Mouse (Mus musculus) adrenal gland, postnatal 4 days (tissue): Measurements from ENCODE around the gene Nup205. TPM values are rescaled to one million over a fixed set of nuclear protein-coding genes. Genes with fewer than 3 reads are reported as not detected.
"Not testable (repeated sequence)": the region's sequence is repeated elsewhere in the genome, so short reads cannot be mapped to it uniquely, and the experiment has no call there.

Source experiments
- DNase-seq, 2 experiments: peaks; one replicate each; pipeline ENCODE4 v3.0.0; 2021 to 2022; ENCODE audit warnings: low spot score in 2 of 2, mixed read lengths in 2 of 2
- long read RNA-seq, 2 experiments: library from polyadenylated mRNA; stranded (forward); transcript quantifications; one replicate each; pipeline ENCODE4 v2.0.0; 2021
- total RNA-seq, 2 experiments: library from RNA; stranded (reverse); gene quantifications; 2 replicates each; pipeline ENCODE4 v1.2.3; 2021

Nup205 gene
- 10 to 100 TPM; 44.1 to 55.1 TPM for total RNA-seq
- long read RNA-seq, experiment 1, full-length matches to known transcripts = 2 of 4 reads
- long read RNA-seq, experiment 1, partial matches to known transcripts = 0 of 4 reads
- long read RNA-seq, experiment 1, other reads (novel, unspliced or antisense) = 2 of 4 reads
- long read RNA-seq, experiment 2, full-length matches to known transcripts = 4 of 16 reads
- long read RNA-seq, experiment 2, partial matches to known transcripts = 9 of 16 reads
- long read RNA-seq, experiment 2, other reads (novel, unspliced or antisense) = 3 of 16 reads

DNA sequence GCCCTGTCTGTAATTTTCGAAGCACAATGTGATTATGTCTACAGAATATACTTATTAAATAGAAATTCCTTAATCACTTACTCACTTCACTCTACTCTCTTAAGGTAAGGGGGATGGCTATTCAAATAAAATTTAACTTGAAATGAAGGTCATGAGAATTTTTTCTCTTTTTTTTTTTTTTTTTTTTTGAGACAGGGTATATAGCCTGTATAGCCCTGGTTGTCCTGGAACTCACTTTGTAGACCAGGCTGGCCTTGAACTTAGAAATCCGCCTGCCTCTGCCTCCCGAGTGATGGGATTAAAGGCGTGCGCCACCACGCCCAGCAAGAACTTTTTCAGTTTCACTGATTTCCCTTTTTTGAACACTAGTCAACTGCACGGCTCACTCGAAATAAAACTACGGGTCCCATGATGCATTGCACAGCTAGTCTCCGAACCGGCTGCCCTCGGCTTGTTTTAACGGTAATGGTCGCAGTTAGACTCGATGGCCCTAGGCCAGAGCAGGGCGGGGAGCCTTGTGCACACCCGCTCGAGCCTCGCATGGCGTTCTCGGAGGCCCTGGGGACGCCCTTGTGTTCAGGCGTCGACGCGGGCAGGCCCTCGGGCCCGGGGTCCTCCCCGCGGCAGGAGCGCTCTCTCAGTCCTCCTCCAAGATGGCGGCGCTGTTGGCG is at the start of gene Nup205:
Gene Nup205, plus strand, starts transcription at position 443 of the 671 bp plus-strand sequence.
- DNase-seq = peak; percentile 59 to 73

DNA sequence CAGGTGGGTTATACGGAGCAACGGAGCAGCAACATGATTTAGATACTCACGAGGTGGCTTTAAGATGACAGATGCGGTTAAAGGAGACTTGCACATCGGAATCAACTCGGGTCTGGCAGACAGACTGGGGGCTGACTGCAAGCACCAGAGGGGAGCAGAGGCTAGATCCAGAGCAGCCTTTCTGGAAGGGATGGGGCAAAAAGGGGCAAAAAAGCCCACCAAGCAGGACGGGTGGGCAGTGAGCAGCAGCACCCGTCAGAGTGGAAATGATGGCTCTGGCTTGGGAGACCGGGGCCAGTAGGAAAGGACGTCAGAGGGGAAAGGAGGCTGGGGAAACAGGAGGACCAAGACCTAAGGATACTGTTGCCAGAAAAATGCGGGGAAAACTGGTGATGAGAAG is 44.4 kb upstream of the Nup205 start:
- DNase-seq = peak in 1 of 2 experiments; percentile 5

DNA sequence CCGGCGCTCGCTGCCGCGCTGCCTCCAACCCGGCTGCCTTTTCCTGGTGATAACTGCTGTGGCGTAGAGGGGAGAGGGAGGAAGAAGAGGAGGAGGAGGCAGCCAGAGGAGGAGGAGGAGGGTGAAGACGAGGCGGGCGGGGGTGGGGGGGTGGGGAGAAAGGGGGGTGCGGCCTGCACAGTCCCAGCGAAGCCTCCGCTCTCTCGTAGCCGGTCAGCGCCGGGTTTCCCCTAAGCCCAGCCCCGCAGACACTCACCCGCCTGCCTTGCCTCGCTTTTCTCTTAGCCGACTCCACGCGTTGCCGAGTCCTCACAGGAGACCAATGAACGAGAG is 44.0 kb upstream of the Nup205 start:
- DNase-seq = no peak

DNA sequence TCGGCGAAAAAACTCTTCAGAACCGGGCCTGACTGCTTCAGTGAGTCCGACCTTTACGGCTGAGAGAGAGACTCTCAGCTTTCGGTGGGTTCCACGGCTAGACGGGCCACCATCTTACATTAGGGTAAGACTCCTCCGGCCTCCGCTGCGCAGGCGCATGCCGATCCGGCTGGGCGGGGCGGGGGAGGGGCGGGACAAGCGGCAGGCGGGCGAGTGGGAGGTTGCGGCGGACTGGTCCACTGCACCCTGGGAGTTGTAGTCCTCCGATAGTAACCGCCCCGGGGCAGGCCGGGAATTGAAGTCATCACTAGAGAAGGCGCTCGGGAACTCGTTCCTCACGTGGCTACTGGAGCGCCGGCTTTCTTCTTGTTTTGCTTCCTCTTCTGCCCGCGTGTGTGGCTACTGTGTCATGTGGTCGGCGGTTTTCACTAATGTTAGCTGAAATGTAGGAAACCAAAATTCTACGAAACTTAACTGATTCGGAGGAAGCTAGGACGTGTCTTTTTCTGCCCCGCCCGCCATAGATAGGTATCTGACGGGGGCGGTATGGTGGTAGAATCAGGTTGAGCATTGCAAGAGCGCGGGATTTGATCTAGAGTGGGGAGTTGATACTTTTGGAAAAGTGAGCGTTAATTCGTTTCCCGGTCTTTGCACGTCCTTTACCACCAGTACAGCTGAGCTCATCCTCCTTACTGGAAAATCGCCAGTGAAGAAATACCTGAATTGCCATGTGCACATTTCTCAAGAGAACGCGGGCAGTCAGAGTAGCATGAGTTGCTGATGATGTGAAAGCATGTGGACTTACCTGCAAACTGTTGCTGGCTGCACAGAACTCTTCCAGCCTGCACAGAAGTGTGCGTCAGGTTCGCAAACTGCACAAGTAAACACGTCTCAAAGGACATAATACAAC is 43.4 kb upstream of the Nup205 start, which contains the start of gene Cnot4:
Gene Cnot4, minus strand, starts transcription at position 146 of the 910 bp plus-strand sequence.
- peak; percentile 95 to 99 for DNase-seq

DNA sequence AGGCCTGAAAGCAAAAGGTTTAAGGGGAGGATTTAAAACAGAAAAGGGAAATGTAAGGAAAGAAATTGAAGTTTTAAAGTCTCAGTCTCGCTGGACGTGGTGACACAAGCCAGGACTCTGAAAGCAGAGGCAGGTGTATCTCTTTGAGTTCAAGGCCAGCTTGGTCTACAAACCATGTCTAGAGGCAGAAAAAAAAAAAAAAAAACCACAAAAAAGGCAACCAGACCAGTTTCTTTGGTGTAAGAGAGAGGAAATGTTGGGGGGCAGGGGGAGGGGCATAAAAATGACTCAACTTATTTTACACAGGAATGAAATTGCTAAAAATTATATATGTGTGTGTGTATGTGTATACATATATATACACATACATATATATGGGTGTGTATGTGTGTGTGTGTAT is 42.4 kb upstream of the Nup205 start:
- DNase-seq = no peak

DNA sequence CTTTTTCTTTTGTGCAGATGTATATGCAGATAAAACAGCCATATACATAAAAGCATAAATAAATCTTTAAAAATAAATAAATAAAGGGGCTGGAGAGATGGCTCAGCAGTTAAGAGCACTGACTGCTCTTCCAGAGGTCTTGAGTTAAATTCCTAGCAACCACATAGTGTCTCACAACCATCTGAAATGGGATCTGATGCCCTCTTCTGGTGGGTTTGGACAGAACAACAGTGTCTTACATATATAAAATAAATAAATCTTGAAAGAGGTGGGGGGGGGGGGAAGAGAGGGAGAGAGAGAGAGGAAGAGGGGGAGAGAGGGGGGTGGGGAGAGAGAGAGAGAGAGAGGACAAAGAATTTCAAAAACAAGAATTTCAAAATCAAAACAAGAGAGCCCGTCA is 36.9 kb upstream of the Nup205 start:
- no peak for DNase-seq

DNA sequence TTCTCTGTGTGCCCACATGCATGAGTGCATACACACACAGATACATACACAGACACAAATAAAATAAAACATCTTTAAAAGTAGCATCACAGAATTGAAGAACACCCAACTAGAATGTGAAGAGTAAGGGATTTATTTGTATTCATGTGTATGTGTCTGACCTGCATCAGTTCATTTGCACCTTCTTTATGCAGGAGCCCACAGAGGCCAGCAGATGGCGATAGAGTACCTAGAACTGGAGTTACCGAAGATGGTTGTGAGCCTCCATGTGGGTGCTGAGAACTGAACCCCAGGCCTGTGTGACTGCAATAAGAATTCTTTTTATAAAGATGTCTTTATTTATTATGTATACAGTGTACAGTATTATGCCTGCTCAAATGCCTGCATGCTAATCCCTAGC is 31.7 kb upstream of the Nup205 start:
- no peak for DNase-seq

DNA sequence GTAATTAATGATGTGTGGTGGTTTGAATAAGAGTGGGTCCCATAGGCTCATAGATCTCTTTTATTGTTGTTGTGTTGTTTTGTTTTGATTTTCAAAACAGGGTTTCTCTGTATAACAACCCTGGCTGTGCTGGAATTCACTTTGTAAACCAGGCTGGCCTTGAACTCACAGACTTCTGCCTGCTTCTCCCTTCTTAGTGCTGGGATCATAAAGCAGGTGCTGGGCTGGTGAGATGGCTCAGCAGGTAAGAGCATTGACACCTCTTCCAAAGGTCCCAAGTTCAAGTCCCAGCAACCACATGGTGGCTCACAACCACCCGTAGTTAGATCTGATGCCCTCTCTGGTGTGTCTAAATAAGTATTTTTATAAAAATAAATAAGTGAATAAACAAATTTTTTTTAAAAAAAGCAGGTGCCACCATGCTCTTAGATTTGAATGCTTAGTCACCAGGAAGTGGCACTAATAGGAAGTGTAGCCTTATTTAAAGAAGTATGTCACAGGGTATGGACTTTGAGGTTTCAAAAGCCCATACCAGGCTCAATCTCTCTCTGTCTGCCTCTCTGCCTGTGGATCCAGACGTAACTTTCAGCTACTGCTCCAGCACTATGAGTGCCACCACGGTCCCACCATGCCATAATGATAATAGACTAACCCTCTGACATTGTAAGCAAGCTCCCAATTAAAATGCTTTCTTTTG is 29.3 kb upstream of the Nup205 start:
- DNase-seq = no peak

DNA sequence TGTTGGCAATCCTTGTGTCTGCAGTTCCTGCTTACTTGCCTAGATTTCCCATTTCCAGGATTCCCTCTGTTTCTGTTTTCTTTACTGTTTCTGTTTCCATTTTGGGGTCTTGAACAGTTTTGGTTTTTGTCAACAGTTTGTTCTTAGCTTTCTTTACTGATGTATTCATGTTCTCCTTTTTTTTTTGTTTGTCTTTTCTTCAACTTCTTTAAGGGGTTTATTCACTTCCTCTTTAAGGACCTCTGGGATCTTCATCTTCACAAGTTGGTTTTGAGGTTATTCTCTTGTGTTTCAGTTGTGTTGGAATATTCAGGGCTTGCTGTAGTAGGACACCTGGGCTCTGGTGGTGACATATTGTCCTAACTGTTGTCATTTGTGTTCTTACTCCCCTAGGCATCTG is 22.7 kb upstream of the Nup205 start:
- DNase-seq = no peak

DNA sequence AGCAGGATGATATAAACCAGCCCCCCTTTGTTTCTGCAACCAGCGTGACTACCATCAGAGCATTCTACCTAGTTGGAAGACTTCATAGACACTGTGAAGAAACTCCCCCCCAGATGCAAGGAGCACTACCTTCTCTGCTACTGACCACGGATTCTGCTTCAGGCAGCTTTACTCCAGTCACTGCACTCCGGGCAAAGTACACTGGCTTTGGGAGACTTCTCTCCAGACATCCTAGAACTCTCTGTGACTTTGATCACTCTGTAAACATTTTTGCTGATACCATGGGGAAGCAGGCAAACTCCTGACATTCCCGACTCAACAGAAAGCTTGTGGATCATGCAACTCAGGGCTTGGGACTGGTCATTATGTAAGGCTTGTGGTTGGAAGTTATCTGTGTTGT is 8.0 kb upstream of the Nup205 start:
- no peak for DNase-seq

DNA sequence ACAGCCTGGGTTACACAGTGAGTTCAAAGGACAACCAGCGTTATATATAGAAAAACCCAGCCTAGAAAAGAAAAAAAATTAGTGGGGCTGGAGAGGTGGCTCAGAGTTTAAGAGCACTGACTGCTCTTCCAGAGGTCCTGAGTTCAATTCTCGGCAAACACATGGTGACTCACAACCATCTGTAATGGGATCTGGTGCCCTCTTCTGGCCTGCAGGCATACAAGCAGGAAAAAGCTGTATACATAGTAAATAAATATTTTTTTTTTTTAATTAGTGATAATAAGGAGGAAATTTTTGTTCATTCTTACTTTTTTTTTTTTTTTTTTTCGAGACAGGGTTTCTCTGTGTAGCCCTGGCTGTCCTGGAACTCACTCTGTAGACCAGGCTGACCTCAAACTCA is 5.2 kb upstream of the Nup205 start:
- DNase-seq = not testable (repeated sequence)

DNA sequence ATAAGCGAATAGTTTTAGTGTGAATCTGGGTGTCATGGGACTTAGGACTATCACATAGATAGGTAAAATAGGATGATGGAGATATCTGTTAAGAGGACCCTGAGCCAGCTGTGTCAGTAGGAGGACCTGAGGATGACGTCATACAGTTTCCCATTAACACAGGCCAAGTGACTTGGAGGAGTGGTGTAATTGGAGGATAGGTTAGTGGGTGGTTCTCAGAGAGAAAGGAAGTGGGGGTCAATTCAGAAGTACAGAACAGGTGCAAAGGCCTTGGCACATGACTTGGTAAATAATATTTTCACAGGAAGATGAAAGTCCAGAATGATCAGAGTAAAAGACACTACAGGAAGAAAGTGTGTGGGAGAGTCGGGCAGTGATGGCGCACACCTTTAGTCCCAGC is 4.0 kb upstream of the Nup205 start:
- DNase-seq = no peak

DNA sequence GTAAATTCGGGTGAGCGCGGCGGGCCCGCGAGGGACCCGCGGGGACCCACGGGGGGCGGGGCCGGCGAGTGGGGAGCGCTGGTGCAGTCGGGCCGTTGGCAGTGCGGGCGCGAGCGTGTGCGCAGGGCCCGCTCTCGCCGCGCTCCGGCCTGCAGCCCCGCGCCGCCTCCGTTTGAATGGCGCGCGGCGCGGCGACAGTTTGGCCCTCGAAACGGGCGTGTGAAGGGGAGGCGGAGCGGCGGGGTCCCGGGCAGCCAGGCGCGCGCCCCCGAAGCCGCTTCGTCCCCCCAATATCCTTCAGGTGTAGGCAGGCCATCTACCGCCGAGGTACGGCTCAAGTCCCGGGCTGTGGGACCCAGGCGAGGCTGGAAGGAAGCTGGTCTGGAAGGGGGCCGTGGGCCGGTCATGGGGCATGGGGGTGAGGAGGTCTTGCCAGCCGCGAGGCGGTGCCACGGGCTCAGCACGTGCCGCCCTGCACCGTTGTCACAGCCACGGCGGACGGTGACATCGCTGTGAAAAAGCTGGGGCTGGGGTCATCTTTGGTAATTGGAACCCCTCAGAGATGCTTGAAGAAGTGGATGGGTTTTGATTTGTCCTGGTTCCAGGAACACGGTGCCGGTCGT is 540 bp downstream of the Nup205 start:
- peak; percentile 16 to 27 for DNase-seq

DNA sequence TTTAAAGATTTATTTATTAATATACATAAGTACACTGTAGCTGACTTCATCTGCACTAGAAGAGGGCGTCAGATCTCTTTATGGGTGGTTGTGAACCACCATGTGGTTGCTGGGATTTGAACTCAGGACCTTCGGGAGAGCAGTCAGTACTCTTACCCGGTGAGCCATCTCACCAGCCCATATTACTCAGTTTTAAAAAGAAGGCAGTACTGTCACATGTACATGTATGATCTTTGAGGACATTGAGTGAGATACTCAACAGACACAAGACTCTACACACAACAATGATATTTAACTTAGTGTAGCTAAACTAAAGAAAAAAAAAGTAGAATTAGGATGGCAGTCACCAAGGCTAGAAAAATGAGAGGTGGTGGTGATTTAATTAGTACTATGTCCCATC is 2.1 kb downstream of the Nup205 start:
- DNase-seq = not testable (repeated sequence)

DNA sequence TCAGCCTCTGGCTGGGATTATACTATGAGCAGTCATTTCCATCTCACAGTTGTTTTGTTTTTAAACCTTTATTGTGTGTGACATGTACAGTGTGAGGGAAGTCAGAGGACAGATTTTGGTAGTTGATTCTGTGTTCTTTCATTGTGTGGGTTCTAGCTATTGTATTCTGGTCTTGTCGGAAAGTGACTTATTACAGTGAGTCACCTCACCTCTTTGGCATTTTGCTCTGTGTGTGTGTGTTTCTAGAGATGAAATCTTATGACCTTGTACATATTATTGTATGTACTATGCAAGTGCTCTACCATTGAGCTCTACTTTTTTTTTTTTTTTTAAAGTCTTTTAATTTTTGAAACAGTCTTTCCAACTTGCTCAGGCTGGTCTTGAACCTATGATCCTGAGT is 7.6 kb downstream of the Nup205 start:
- no peak for DNase-seq

DNA sequence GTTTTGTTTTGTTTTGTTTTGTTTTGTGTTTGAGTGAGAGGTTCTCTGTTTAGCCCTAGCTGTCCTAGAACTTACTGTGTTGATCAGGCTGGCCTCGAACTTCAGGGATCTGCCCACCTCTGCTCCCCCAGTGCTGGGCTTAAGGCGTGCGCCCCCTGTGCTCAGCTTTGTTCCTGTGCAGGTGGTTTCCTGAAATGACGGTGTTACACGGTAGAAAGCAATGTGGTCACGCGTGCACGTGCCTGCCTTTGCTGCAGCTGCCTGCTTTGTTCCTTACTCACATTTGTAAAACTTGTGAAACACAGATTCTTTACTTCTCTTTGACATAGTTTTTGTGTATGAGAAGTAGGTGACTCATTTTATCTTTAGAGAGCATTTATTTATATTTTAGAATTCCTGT is 14.0 kb downstream of the Nup205 start:
- DNase-seq = no peak

DNA sequence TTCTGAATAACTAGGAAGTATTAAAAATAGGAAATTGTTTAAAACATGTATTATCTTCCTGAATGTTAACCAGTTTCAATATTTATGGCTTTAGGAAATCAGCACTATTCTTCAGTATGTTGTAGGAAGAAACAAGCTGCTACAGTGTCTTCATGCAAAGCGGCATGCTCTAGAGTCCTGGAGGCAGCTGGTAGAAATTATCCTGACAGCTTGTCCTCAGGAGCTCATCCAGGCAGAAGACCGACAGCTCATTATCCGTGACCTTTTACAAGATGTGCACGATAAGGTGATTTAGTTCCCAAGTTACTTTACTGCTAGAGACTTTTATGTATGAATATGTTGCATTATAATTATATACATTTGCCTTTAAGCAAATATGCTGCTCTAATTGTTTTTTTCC is 48.5 kb downstream of the Nup205 start:
- no peak for DNase-seq

DNA sequence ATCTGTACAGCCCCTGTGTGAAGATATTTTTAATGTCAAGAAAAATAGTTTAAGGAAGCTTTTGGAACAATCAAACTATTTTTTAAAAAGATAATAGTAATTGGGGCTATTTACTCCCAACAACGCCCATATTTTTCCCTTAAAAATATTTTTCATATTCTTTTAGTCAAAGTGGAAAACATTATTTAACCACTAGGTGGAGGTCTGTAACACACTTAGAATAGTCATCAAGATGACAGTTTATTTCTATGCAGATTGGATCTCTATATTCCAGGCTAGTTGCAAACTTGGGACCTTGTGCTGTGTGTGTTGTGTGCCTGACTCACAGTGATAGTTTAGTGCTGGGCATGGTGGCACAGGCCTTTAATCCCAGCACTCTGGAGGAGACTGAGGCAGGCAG is 52.2 kb downstream of the Nup205 start:
- no peak for DNase-seq

DNA sequence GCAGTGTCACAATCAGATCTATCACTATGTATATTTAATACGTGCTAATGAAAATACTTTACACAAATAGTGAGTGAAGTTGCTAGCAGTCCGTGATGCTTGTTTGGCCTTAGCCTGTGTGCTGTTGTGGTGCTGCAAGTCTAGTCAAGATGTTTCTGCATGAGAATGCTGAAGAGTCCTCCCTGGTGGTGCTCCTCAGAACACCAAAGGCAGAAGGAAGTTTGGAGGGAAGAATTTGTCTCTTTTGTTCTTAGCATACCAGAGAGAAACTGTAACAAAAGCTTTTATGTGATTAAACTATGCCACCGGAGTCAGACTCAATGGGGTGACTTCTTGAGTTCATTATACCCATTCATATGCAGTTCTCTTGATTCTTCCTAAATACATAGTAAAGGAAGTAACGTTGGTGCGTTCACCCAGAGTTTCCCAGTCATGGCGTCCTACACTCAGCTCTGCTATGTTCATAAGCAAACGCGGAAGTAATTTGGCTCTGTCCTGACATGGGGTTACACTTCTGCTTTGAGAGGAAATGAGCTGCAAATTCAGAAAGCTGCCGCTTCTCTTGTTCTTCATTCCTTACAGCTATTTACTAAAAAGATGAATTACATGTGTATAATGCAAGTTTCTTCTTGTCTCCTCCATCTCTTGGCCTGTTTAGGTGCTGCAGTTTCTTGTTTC is 59.0 kb downstream of the Nup205 start:
- DNase-seq = no peak

DNA sequence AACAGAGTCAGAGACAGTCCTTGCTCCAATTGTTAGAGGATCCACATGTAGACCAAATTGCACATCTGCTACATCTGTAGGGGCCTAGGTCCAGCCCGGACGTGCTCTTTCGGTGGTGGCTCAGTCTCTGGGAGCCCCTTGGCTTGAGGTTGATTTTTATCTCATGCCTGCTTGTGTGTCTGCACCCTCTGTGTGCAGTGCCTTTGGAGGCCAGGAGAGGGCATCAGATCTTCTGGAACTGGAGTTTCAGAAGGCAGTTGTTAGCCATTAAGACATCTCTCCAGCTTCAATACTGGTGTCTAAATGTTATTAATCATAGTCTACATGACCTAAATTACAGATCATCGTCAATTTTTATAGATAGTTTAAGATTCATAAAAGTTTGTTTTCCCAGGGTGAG is 66.0 kb downstream of the Nup205 start:
- DNase-seq = no peak
